Mouse (Mus musculus) G1E (cell line): ENCODE measurements around the gene Trim43b. TPM values are rescaled to one million over a fixed set of nuclear protein-coding genes. Genes with fewer than 3 reads are reported as not detected.
"Not testable (repeated sequence)": the region's sequence is repeated elsewhere in the genome, so short reads cannot be mapped to it uniquely, and the experiment has no call there.

Experiments used
- ATAC-seq: 2 replicates; pipeline ENCODE4 v1.8.0; 2016; ENCODE audit warnings: mild to moderate bottlenecking; ENCODE audit not compliant: insufficient number of reproducible peaks, poor library complexity, low FRiP score, severe bottlenecking; ENCODE audit errors: extremely low read depth
- DNase-seq: peaks from one replicate; pipeline ENCODE4 v3.0.0; 2012; ENCODE audit warnings: low spot score
- H3K27me3 ChIP-seq: 2 replicates; pipeline ENCODE4 v1.6.1; 2012; ENCODE audit warnings: mild to moderate bottlenecking, low read length, inconsistent platforms; ENCODE audit not compliant: insufficient read depth
- H3K36me3 ChIP-seq: replicated peaks from 2 replicates; pipeline ENCODE3; 2012; ENCODE audit warnings: mild to moderate bottlenecking, inconsistent platforms
- H3K4me1 ChIP-seq: 2 replicates; pipeline ENCODE4 v1.6.1; 2012; ENCODE audit warnings: low read depth, low read length, inconsistent platforms, mixed read lengths; ENCODE audit not compliant: insufficient read depth
- H3K4me3 ChIP-seq: 2 replicates; pipeline ENCODE4 v1.5.1; 2012; ENCODE audit warnings: low read depth, mild to moderate bottlenecking, inconsistent platforms, low read length, moderate library complexity, mixed read lengths
- H3K9me3 ChIP-seq: replicated peaks from 2 replicates; pipeline ENCODE4 v1.6.1; 2012; ENCODE audit warnings: inconsistent platforms
- polyA plus RNA-seq: library from polyadenylated mRNA; stranded (reverse); fragments of >175 nt; gene quantifications from 2 replicates; pipeline ENCODE4 v1.2.3, GENCODE M21; 2012
- total RNA-seq, 2 experiments: library from RNA; stranded (forward) in 1 of 2; stranded (reverse) in 1 of 2; fragments of 200-1000 nt in 1 of 2; fragments of >200 nt in 1 of 2; fragmentation: Nextera tagmentation in 1 of 2; gene quantifications; 2 replicates each; pipeline ENCODE4 v1.2.3; 2014 to 2017

The Trim43b gene
- total RNA-seq (2014; fragmentation: Nextera tagmentation) (not detected in 2 replicates), total RNA-seq (2017) (0.11 TPM in 1 of 2 replicates, not detected in the other), polyA plus RNA-seq (not detected in 2 replicates)

DNA sequence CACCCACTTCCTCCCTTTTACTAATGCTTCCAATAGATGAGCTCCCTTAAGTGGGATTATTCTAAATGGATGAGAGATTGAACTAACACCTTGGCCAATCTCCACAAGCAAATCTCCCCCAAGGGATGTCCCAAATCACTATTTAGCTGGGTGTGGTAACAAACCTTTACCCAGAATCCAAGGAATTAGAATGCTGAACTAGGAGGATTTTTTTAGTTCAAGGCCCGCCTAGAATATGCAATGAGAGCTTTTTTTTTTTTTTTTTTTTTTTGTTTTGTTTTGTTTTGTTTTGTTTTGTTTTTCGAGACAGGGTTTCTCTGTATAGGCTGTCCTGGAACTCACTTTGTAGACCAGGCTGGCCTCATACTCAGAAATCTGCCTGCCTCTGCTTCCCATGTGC lies at the start of gene Trim43b:
TSS of gene Trim43b (minus strand) at position 101 of the 400 bp plus-strand sequence.
- H3K4me3 ChIP-seq, DNase-seq, H3K4me1 ChIP-seq, ATAC-seq, H3K27me3 ChIP-seq, H3K9me3 ChIP-seq, H3K36me3 ChIP-seq: not testable (repeated sequence)

DNA sequence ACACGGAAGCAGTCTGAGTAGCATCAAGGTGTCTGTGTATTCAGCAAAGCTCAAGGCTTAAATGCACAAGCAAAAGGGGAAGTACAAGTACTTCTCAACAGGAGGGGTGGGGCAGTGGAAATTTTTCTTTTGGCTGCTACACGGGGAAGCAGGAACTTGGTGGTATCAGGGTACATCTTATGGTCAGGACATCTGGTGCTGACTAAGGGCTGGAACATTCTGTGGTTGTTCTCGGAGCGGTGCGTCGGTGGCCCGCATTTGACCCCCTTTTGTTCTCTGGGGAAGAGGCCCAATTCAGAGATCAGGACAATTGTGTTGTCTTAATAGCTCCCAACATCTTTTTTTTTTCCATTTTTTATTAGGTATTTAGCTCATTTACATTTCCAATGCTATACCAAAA lies 11.9 kb upstream of the Trim43b start:
- ATAC-seq, H3K4me3 ChIP-seq, DNase-seq, H3K9me3 ChIP-seq, H3K27me3 ChIP-seq, H3K4me1 ChIP-seq, H3K36me3 ChIP-seq: not testable (repeated sequence)

DNA sequence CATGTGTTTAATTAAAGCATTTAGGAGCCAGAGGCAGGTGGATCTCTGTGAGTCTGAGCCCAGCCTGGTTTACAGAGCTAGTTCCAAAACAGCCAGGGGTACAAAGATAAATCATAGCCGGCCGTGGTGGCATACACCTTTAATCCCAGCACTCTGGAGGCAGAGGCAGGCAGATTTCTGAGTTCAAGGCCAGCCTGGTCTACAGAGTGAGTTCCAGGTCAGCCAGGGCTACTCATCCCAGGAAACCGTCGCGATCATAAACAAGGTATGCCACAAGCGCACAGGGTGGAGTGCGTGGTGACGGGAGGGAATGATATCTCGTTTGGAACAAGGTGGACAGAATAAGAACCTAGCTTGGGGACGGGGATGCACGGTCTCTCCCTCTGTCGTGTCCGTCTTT lies 5.9 kb downstream of the Trim43b start:
- ATAC-seq, H3K9me3 ChIP-seq, H3K4me3 ChIP-seq, H3K36me3 ChIP-seq, H3K27me3 ChIP-seq, DNase-seq, H3K4me1 ChIP-seq: not testable (repeated sequence)

DNA sequence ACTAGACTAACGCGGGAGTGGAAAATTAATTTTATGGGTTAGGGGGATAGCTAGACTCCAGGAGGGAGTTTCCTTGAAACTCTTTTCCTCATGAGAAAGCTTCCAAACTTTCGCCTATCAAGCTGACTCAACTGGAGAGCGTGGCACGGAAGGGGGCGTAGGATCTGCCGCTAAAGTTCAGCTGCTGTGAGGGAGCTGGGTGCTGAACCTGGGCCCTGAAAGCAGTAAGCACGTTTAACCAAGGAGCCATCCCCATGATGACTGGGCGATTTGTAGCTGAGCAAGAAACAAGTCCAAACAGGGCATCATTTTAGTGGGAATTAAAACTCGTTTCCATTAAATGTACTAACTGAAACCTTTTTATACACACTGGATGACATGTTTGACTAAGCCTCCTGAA lies 13.0 kb downstream of the Trim43b start:
- H3K4me1 ChIP-seq, H3K36me3 ChIP-seq, ATAC-seq, H3K27me3 ChIP-seq, H3K9me3 ChIP-seq, DNase-seq, H3K4me3 ChIP-seq: not testable (repeated sequence)

GRCm38 (mm10) chr9:89076508-89076907 lies 16.1 kb downstream of the Trim43b start:
- DNase-seq, H3K9me3 ChIP-seq, H3K36me3 ChIP-seq, H3K27me3 ChIP-seq, H3K4me1 ChIP-seq, H3K4me3 ChIP-seq, ATAC-seq: not testable (repeated sequence)

DNA sequence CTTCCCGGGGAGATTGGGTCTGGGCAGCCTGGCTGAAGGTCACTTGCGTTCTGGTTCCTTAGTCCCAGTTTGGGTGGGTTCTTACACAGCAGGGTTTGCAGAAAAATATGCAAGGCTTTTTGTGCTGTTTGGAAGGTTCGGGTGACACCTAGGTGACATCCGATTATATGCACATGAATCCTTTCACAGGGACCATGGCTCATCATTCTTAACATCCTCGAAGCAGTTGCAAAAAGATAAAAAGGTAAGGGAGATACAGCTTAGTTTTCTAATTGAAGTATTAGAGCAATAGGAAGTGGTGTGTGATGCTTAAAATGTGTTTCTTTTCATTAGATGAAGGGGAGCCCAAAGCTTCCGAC lies 25.5 kb downstream of the Trim43b start:
- not testable (repeated sequence) for H3K4me3 ChIP-seq, H3K27me3 ChIP-seq, ATAC-seq, DNase-seq, H3K4me1 ChIP-seq, H3K9me3 ChIP-seq, H3K36me3 ChIP-seq

- H3K4me1 ChIP-seq, H3K36me3 ChIP-seq, H3K27me3 ChIP-seq, H3K9me3 ChIP-seq, H3K4me3 ChIP-seq, DNase-seq: not testable (repeated sequence)
- peak; percentile 100 for ATAC-seq
These were observed 26.1 kb downstream of the Trim43b start for GRCm38 (mm10) chr9:89066378-89067142.

Other genes with a start within 250 kb of the Trim43b start
- not detected in 2 replicates for gene Bcl2a1a, start 135.9 kb downstream of the Trim43b start, total RNA-seq (2014; fragmentation: Nextera tagmentation)
- not detected in 2 replicates for gene Bcl2a1a, start 135.9 kb downstream of the Trim43b start, total RNA-seq (2017)
- gene Bcl2a1a, start 135.9 kb downstream of the Trim43b start, polyA plus RNA-seq, result not detected in 2 replicates
- gene Bcl2a1b, start 106.4 kb upstream of the Trim43b start, total RNA-seq (2014; fragmentation: Nextera tagmentation), result not detected in 2 replicates
- gene Bcl2a1b, start 106.4 kb upstream of the Trim43b start, total RNA-seq (2017), result not detected in 2 replicates
- gene Bcl2a1b, start 106.4 kb upstream of the Trim43b start, polyA plus RNA-seq, result not detected in 2 replicates
- gene Gm29094, start 106.5 kb upstream of the Trim43b start, total RNA-seq (2014; fragmentation: Nextera tagmentation), result 1.5 TPM in 1 of 2 replicates, not detected in the other
- 0.46 TPM in 1 of 2 replicates, not detected in the other for gene Gm29094, start 106.5 kb upstream of the Trim43b start, total RNA-seq (2017)
- gene Gm29094, start 106.5 kb upstream of the Trim43b start, polyA plus RNA-seq, result not detected in 2 replicates
- 14.1 and 16.6 TPM in 2 replicates for gene Mthfs, start 117.8 kb upstream of the Trim43b start, total RNA-seq (2014; fragmentation: Nextera tagmentation)
- 7.3 and 12.8 TPM in 2 replicates for gene Mthfs, start 117.8 kb upstream of the Trim43b start, total RNA-seq (2017)
- 2.3 and 3.8 TPM in 2 replicates for gene Mthfs, start 117.8 kb upstream of the Trim43b start, polyA plus RNA-seq